Mouse (Mus musculus) urinary bladder, postnatal 14 days (tissue): ENCODE results near the gene Gm2a.
A peak's percentile ranks its signal among the peaks of the same experiment; 100 is the strongest.
"Not testable (repeated sequence)": the region's sequence is repeated elsewhere in the genome, so short reads cannot be mapped to it uniquely, and the experiment has no call there.

Experiments used
- DNase-seq: peaks from one replicate; pipeline ENCODE4 v3.0.0; 2021; ENCODE audit warnings: low spot score

The Gm2a gene

DNA sequence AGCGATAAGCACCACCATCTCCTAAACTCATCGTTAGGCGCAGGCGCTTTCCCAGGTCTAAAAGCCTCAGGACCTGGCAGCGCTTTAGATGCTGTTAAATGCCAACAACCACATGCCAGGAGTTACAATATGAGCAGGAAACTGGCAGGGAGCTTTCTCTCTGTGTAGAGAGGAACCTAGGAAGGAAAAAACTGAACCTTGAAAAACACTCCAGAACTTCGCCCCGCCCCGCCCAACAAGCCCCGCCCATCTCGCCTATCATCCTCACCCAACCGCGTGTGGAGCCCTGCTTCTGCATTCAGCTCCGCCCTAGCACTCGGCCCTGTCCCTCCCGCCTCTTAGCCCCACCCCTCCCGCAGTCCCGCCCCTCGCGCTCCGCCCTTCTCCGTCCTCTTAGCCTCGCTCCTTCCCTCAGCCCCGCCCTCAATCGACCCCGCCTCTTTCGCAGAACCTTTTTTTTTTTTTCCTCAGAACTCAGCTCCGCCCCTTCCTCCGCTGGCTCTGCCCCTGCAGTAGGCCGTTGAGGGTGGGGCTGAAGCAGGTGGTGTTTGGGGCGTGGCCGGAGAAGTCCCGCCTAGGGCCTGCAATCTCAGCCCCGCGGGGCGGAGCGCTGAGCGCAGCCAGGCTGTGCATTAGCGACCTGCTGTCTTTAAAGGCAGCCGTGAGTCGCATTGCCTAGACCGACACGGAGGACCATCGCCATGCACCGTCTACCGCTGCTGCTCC lies at the start of gene Gm2a:
Gene Gm2a (plus strand): TSS at position 653 of the 726 bp plus-strand sequence.
- DNase-seq: peak; percentile 96

- no peak for DNase-seq
Observed at GRCm38 (mm10) chr11:55050837-55051510, 46.9 kb upstream of the Gm2a start.

DNA sequence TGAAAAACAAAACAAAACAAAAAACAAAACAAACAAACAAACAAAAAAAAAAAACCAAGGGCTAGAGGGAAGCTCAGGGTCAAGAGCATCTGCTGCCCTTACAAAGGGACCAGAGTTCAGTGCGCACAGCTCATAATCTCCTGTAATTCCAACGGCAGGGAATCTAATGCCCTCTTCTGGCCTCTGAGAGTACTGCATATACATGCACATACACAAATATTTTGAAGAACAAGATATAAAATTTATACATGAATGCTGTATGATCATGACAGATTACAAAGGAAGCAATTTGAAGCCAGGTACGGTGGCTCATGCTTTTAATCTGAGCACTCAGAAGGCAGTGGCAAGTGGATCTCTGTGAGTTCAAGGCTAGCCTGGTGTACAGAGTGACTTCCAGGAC lies 40.4 kb upstream of the Gm2a start:
- no peak for DNase-seq

GRCm38 (mm10) chr11:55060802-55061201 lies 37.1 kb upstream of the Gm2a start:
- DNase-seq: no peak

DNA sequence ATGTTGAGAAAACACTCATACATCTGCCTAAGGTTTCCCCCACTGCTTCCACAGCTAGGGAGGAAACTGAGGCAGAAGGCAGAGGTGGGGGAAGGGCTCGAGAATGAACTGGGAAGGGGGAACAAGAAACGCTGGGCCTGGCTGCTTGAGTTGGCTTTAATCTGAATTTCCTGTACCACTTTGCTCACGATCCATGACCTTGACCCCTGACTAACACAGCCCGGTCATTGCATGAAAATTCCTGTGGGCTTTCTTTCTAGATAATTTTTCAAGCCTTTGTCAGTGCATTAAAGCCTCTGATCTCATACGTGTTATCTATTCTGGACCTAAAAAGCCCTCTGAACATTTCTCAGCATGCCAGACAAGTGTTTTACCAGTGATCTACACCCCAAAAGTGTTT lies 35.1 kb upstream of the Gm2a start:
- DNase-seq: no peak

- DNase-seq: no peak
Observed at GRCm38 (mm10) chr11:55066921-55067320, 31.0 kb upstream of the Gm2a start.

DNA sequence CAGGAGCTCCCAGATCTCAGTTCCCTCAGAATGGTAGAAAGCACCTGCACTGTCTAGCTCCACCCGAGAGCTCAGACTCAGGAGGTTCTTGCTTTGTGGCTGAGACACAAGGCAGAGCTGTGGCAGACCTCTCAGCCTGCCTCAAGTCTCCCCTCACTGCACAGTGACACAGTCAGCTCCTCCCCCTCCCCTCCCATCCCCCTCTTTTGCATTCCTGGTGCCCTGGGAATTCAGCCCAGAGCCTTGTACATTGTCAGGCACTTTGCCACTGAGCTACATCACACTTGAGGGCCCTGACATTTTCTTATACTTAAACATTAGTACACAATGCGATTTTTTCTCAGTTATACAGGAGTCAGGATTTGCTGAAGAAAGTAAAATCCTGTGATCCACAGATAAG lies 28.9 kb upstream of the Gm2a start:
- DNase-seq: no peak

- no peak for DNase-seq
Observed at GRCm38 (mm10) chr11:55071344-55071743, 26.6 kb upstream of the Gm2a start.

DNA sequence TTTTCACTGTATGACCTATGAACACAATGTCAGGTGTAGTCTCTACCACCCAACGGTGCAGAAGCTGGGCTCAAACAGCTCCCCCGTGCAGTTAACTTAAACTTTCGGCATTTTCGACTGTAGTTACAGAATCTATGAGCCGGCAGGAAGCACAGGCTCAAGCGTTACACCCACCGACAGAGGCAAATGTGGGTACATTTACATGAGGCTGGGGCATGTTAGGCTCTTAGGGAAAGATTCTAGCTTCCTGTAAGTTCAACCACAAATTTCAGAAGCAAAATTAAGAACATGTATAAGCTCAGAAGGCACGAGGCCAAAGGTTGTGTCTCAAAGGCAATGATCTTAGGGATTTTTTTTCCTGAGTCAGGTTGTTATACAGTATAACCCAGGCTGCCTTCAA lies 25.4 kb upstream of the Gm2a start:
- no peak for DNase-seq

DNA sequence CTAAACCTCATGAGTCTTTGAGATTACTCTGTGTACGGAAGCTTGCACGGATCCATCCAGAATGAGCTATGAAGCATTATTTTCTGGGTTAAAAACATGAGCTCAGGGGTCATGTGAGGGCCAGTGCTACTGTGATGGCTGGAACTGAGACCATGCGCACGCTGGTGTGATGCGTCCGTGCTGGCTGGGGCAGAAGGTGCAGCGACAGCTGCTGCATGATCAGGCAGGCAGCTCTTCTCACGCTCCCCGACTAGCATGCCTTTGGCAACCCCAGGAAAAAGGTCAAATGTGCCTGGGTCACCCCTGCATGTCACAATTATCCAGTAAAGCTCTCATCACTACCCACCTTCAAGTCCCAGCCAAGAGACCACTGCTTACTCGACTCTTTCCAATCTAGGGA lies 24.7 kb upstream of the Gm2a start:
- DNase-seq: peak; percentile 37

DNA sequence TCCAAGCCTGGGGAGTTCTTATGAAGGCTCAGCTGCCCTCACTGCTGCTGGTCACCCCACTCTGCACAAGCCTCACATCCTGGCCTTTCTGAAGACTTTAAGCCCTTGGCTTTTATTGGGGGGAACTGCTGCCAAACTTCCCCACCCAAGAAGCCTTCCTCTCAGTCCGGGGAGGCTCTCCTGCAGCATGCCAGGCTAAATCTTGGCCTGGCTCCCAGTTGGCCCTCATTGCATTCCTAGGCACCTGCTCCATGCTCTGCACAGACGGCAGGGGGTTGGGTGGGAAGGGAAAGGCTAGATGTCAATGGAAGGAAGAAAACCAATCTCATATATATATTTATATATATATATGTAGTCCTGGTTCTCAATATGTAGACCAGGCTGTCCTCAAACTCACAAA lies 22.3 kb upstream of the Gm2a start:
- DNase-seq: peak; percentile 31

- DNase-seq: no peak
Observed at GRCm38 (mm10) chr11:55076234-55076633, 21.7 kb upstream of the Gm2a start.

GRCm38 (mm10) chr11:55077331-55078231 lies 20.3 kb upstream of the Gm2a start, which contains the start of gene Ccdc69:
TSS of gene Ccdc69 (minus strand) at chr11:55078131.
- DNase-seq: peak; percentile 61

DNA sequence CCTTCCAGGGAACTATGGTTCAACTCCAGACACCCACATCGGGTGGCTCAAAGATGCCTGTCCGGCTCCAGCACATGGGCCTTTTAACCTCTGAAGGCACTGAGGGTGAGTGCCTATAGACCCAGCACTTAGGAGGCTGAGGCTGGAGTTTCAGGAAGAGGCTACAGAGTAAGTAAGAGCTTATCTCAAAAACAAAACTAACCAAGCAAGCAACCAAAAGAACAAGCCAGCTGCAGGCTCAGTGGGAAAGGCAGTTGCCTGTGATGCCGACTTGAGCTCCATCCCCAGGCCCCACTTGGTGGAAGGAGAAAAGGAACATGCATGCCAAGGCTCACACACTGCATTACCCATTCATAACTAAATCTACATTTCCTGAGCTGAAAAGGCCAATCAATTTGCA lies 19.4 kb upstream of the Gm2a start:
- no peak for DNase-seq

DNA sequence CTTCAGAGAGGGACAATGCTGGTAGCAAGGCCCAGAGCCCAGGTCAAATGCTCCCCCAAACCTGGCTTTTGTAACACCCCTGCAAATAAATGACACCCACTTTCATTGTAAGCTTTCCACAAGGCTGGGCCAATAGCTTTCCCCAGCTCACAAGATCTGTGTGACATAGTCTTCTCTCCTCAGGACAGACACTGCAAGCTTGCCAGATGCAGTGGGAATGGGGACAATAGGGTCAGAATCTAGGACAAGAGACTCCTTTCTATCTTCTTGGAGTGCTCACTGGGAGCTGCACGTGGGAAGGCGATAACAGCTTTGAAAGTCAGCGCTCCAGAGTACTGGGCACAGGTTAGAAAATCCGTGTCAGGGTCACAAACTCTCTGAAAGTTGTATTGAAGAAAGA lies 18.7 kb upstream of the Gm2a start:
- no peak for DNase-seq

DNA sequence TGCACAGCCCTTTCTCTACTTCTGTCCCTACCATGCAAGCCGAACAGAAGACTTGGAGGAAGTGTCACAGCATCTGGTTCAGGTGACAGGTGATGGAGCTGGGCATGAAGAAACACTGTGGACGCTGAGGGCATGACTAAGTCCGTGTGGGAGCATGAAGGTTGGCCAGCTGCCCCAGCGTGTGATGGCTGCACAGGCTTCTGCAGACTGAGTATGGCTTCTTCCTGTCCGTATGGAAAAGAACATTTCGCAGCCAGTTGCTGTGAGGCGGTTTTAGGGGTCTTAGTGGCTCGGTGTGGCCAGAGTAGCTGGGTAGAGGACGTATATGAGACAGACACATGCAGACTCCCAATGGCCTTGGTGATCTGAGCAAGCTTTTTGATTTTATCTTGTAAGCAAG lies 16.7 kb upstream of the Gm2a start:
- no peak for DNase-seq

DNA sequence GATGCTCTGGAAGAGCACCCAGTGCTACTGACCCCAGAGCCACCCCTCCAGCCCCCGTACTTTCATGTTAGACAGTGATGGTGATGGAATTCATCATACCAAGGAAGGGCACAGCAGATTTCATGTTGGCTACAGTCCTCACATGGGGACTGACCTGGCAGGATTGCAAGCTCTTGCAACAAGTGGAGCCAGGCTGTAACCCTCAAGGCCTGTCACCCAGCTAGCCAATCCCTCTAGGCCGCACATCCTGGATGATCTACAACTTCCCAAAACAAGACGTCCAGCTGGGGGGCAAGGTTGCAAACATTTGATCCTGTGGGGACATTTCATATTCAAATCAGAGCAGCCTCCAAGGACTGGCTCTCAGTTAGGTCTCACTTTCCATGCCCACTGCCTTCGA lies 13.3 kb upstream of the Gm2a start:
- DNase-seq: no peak

DNA sequence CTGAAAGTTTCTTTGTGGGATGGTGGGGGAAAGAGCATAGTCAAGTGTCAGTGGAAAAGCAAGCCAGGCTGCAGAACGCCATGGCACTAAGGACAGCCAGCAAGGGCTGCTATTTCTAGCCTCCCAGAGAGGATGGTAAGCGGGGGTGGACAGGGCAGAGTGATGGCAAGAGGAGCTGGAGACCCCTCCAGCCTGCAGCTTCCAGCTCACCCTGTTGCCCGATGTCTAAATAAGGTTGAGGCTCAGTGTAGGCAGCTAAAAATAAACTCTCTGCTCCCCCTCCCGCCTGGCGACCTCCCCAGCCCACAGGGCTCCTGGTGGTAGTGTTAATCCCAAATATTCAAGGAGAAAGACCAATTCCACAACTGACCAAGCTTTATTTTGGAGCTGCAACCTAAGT lies 12.5 kb upstream of the Gm2a start:
- DNase-seq: no peak

GRCm38 (mm10) chr11:55087006-55087405 lies 10.9 kb upstream of the Gm2a start:
- peak; percentile 71 for DNase-seq

GRCm38 (mm10) chr11:55089892-55090291 lies 8.0 kb upstream of the Gm2a start:
- DNase-seq: no peak

DNA sequence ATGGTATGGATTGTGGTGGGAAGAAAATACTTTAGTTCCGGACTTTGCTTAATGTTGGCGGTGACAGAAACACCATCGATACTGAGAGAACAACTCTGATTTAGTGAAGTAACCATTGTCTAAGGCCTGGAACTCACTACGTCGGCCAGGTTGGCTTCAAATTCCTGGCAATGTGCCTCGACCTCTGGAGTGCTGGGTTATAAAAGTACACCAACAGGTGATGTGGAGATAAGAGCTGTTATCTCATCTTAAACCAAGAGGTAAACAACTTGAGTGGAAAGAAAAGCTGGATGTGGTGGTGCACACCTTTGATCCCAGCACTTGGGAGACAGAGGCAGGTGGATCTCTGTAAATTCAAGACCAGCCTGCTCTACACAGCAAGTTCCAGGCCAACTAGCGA lies 4.8 kb upstream of the Gm2a start:
- no peak for DNase-seq

DNA sequence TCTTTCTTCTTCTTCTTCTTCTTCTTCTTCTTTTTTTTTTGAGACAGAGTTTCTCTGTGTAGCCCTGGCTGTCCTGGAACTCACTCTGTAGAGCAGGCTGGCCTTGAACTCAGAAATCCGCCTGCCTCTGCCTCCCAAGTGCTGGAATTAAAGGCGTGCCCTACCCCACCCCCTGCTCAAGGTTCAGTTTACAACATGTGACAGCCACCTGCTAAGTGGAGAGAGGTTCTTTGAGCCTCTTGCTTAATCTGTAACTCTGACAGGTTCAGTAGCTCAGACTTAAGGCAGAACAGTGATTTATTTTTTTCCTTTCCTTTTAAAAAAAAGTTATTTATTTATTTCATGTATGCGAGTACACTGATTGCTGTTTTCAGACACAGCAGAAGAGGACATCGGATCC lies 1.6 kb upstream of the Gm2a start:
- DNase-seq: not testable (repeated sequence)
